Mouse (Mus musculus) hindbrain, embryonic 13.5 days (tissue): ENCODE measurements at regions not wholly inside any gene's neighbourhood (a gene's known extent, or its start where the extent isn't known, plus 50 kb on each side); places are given as distances from the start of the nearest gene placed in this dataset.
A peak's percentile ranks its signal among the peaks of the same experiment; 100 is the strongest.

Source experiments
- ATAC-seq: fragments of 200-750 bp; cut with Nextera tagmentation; 2 replicates; pipeline ENCODE4 v1.8.0; 2017; ENCODE audit warnings: moderate TSS enrichment; ENCODE audit not compliant: low FRiP score
- H3K27ac ChIP-seq: fragments of 300-500 bp; sonication (generic); 2 replicates; pipeline ENCODE4 v1.5.1; 2015; ENCODE audit warnings: inconsistent platforms, mild to moderate bottlenecking, moderate library complexity
- H3K27me3 ChIP-seq: fragments of 300-500 bp; sonication (generic); 2 replicates; pipeline ENCODE4 v1.6.1; 2015; ENCODE audit warnings: mild to moderate bottlenecking, inconsistent platforms
- H3K36me3 ChIP-seq: fragments of 300-500 bp; sonication (generic); 2 replicates; pipeline ENCODE4 v1.6.1; 2015; ENCODE audit warnings: mild to moderate bottlenecking, inconsistent platforms
- H3K4me1 ChIP-seq: fragments of 300-500 bp; sonication (generic); replicated peaks from 2 replicates; pipeline ENCODE4 v1.6.1; 2015; ENCODE audit warnings: inconsistent platforms
- H3K4me2 ChIP-seq: fragments of 300-500 bp; sonication (generic); 2 replicates; pipeline ENCODE4 v1.6.1; 2015; ENCODE audit warnings: inconsistent platforms, mild to moderate bottlenecking, moderate library complexity
- H3K4me3 ChIP-seq: fragments of 300-500 bp; sonication (generic); 2 replicates; pipeline ENCODE4 v1.5.1; 2015; ENCODE audit warnings: mild to moderate bottlenecking, inconsistent platforms
- H3K9ac ChIP-seq: fragments of 300-500 bp; sonication (generic); 2 replicates; pipeline ENCODE4 v1.6.1; 2015; ENCODE audit warnings: mild to moderate bottlenecking, inconsistent platforms
- H3K9me3 ChIP-seq: fragments of 300-500 bp; sonication (generic); 2 replicates; pipeline ENCODE4 v1.6.1; 2016; ENCODE audit warnings: inconsistent platforms
- WGBS: fragments of 180-500 bp; shearing (Covaris S2); methylation state at CpG from one replicate; pipeline ENCODE4 v1.1.7; 2015; 5-methylcytosine and 5-hydroxymethylcytosine counted together

DNA sequence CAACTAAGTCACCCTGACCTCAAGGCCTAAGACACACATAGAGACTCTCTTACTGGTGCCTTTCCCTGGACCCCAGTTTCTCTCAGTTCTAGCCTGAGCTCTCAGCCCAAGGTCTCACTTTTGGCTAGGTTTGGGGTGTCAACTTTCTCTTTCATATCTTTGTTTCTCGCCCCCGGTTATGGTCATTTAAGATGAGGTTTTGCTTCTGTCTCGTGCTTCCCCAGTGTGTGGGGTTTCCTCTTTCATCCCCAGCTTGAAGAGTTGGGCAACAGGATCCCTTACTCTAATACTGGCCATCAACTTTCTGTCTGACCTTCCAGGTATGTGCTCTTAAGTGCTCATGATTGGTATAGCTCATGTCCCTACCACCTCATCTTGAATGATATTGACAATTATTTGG, 67.5 kb downstream of the Lmo4 start:
- WGBS = 89% methylated on average over 3 of the region's 3 CpGs
- no peak overlapping the region for H3K4me3 ChIP-seq
- H3K9ac ChIP-seq = no peak overlapping the region
- no peak for ATAC-seq
- no peak overlapping the region for H3K27ac ChIP-seq
- H3K4me2 ChIP-seq = no peak overlapping the region
- no peaks in the 10 kb centered on the region for H3K36me3 ChIP-seq
- peaks cover 3% of the 10 kb centered on the region; the same call in 1 of the 2 replicates for H3K4me1 ChIP-seq
- H3K9me3 ChIP-seq = no peaks in the 10 kb centered on the region
- H3K27me3 ChIP-seq = no peaks in the 10 kb centered on the region

- Histone ChIP-seq H3K4me1 (no peaks in the 10 kb centered on the region), H3K9me3 (no peaks in the 10 kb centered on the region), H3K27me3 (no peaks in the 10 kb centered on the region), H3K36me3 (no peaks in the 10 kb centered on the region), H3K27ac (no peak overlapping the region), H3K9ac (no peak overlapping the region), H3K4me3 (no peak overlapping the region), H3K4me2 (no peak overlapping the region)
- no peak for ATAC-seq
- WGBS = 79% methylated on average over 2 of the region's 2 CpGs
Observed at GRCm38 (mm10) chr3:144136432-144136831, 68.6 kb downstream of the Lmo4 start.

GRCm38 (mm10) chr3:144135646-144136045, 69.4 kb downstream of the Lmo4 start:
- ATAC-seq = no peak
- H3K36me3 ChIP-seq = no peaks in the 10 kb centered on the region
- no peaks in the 10 kb centered on the region for H3K27me3 ChIP-seq
- no peak overlapping the region for H3K4me2 ChIP-seq
- no peak overlapping the region for H3K27ac ChIP-seq
- H3K9ac ChIP-seq = no peak overlapping the region
- no peaks in the 10 kb centered on the region for H3K4me1 ChIP-seq
- 96% methylated on average over 6 of the region's 6 CpGs for WGBS
- no peaks in the 10 kb centered on the region for H3K9me3 ChIP-seq
- no peak overlapping the region for H3K4me3 ChIP-seq

DNA sequence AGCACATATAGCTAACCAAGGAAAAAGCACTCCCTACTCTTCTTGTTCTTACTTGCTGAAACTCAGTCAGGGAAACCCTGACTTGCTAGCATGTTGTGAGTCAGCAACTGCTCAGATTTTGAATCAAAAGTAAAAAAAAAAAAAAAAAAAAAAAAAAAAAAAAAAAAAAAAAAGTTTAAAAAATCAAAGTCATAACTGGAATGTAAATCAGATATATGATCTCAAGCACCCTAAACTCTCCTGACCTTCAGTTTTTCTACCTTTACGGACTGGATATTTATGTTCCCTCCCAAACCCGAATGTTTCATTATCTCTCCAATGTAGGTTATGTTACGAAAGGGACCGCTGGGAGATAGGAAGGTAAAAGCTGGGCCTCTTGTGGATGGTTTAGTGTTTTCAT, 77.0 kb downstream of the Lmo4 start:
- 96% methylated on average over 4 of the region's 4 CpGs for WGBS
- Histone ChIP-seq H3K27me3 (no peaks in the 10 kb centered on the region), H3K9ac (no peak overlapping the region), H3K4me1 (no peaks in the 10 kb centered on the region), H3K9me3 (no peaks in the 10 kb centered on the region), H3K27ac (no peak overlapping the region), H3K4me2 (no peak overlapping the region), H3K36me3 (no peaks in the 10 kb centered on the region), H3K4me3 (no peak overlapping the region)
- no peak for ATAC-seq

DNA sequence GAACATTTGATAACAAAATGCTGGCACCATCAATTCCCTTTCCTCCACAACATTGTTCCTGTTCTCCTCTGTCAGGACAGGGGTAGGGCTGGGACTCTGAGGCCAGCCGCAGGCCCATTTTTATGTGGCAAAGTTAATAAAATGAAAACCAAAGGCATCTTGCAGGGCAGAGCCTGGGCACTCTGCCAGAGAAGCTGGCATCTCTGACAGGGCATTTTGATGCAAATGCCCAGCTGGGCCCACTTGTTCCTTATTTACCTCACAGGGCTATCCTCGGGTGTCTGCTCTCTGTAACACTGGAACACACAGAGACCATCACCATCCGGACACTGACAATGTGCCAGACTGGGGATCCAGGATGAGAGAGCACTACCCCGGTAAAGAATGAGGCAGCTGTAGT, 80.7 kb downstream of the Lmo4 start:
- Histone ChIP-seq H3K36me3 (no peaks in the 10 kb centered on the region), H3K27me3 (no peaks in the 10 kb centered on the region), H3K9me3 (no peaks in the 10 kb centered on the region), H3K9ac (no peak overlapping the region), H3K4me2 (no peak overlapping the region), H3K4me3 (no peak overlapping the region), H3K27ac (no peak overlapping the region), H3K4me1 (no peaks in the 10 kb centered on the region)
- peak; percentile 89 for ATAC-seq
- WGBS = 48% methylated on average over 4 of the region's 4 CpGs

GRCm38 (mm10) chr3:144123361-144124072, 81.5 kb downstream of the Lmo4 start:
- Histone ChIP-seq H3K4me2 (no peak overlapping the region), H3K4me3 (no peak overlapping the region), H3K27me3 (no peaks in the 10 kb centered on the region), H3K27ac (no peak overlapping the region), H3K9me3 (no peaks in the 10 kb centered on the region), H3K9ac (no peak overlapping the region), H3K36me3 (no peaks in the 10 kb centered on the region), H3K4me1 (no peaks in the 10 kb centered on the region)
- WGBS = 87% methylated on average over 6 of the region's 6 CpGs
- ATAC-seq = no peak

GRCm38 (mm10) chr3:144119076-144119475, 85.9 kb downstream of the Lmo4 start:
- WGBS = 80% methylated on average over 3 of the region's 3 CpGs
- H3K27me3 ChIP-seq = no peaks in the 10 kb centered on the region
- no peak for ATAC-seq

DNA sequence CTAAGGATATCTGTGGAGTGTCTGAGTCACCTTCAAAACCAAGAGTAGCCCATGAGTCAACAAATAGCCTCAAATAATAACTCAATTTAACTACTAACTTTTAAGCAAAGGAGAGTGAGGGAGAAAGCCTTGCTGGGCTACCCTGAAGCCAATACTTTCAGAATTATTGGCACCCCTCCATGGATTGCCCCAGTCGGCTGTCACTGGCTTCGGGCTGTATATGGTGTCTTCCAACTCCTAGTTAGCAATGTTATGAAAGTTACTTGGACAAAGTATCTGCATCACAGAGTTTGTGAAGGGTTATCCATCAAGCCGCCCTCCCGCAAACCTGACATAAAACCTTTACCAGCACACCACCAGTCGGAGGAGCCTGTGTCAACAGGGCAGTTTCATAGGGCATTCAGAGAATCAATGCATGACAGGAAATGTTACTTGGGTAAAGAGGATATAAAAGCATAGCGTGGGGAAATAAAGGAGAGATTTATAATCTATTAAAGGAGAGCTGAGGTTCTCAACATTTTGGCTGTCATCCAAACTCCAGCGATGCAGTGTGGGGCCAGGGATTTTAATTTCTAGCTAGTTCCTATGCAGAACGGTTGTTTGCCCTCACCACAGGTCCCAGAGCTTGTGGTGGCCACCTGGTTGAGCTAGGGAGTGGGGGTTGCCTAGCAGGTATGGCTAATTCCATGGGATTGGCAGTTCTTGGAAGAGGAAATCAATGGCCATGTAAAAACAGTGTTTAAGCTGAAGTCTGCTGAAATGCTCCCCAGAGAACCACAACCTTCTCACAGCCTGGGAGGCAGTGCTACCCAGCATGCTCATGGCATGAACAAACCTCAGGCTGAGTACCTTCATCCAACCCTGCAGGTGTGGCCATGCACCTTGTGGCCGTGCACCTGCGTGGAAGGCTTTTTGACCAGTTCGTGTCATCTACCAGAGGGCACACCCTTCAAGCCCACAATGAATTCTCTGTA, 91.1 kb downstream of the Lmo4 start:
- no peaks in the 10 kb centered on the region for H3K9me3 ChIP-seq
- H3K9ac ChIP-seq = no peak overlapping the region
- no peak for ATAC-seq
- no peak overlapping the region for H3K4me3 ChIP-seq
- no peak overlapping the region for H3K4me2 ChIP-seq
- WGBS = 86% methylated on average over 11 of the region's 11 CpGs
- H3K4me1 ChIP-seq = no peaks in the 10 kb centered on the region
- H3K27me3 ChIP-seq = no peaks in the 10 kb centered on the region
- no peaks in the 10 kb centered on the region for H3K36me3 ChIP-seq
- H3K27ac ChIP-seq = no peak overlapping the region

More at GRCm38 (mm10) chr3:144119076-144119475, 85.9 kb downstream of the Lmo4 start:
- Histone ChIP-seq H3K27ac (no peak overlapping the region), H3K9me3 (no peaks in the 10 kb centered on the region), H3K4me2 (no peak overlapping the region), H3K9ac (no peak overlapping the region), H3K4me1 (no peaks in the 10 kb centered on the region), H3K36me3 (no peaks in the 10 kb centered on the region), H3K4me3 (no peak overlapping the region)

GRCm38 (mm10) chr3:144110331-144111080, 94.5 kb downstream of the Lmo4 start:
- H3K4me2 ChIP-seq = no peak overlapping the region
- no peak overlapping the region for H3K9ac ChIP-seq
- no peaks in the 10 kb centered on the region for H3K27me3 ChIP-seq
- ATAC-seq = no peak
- WGBS = 80% methylated on average over 5 of the region's 5 CpGs
- H3K9me3 ChIP-seq = no peaks in the 10 kb centered on the region
- H3K27ac ChIP-seq = no peak overlapping the region
- H3K4me3 ChIP-seq = no peak overlapping the region
- peaks cover 14% of the 10 kb centered on the region for H3K4me1 ChIP-seq
- H3K36me3 ChIP-seq = no peaks in the 10 kb centered on the region

- no peak overlapping the region for H3K9ac ChIP-seq
- no peaks in the 10 kb centered on the region for H3K27me3 ChIP-seq
- no peak overlapping the region for H3K4me2 ChIP-seq
- no peak overlapping the region for H3K27ac ChIP-seq
- H3K4me1 ChIP-seq = peaks cover 14% of the 10 kb centered on the region
- 63% methylated on average over 2 of the region's 2 CpGs for WGBS
- no peaks in the 10 kb centered on the region for H3K36me3 ChIP-seq
- H3K9me3 ChIP-seq = no peaks in the 10 kb centered on the region
- H3K4me3 ChIP-seq = no peak overlapping the region
- ATAC-seq = no peak
Observed at GRCm38 (mm10) chr3:144109769-144110168, 95.3 kb downstream of the Lmo4 start.

GRCm38 (mm10) chr3:144108310-144108709, 96.7 kb downstream of the Lmo4 start:
- peak overlapping the region; percentile 6; the same call in 1 of the 2 replicates for H3K27ac ChIP-seq
- no peaks in the 10 kb centered on the region for H3K9me3 ChIP-seq
- no peaks in the 10 kb centered on the region for H3K36me3 ChIP-seq
- WGBS = 60% methylated on average over 6 of the region's 6 CpGs
- H3K9ac ChIP-seq = no peak overlapping the region
- H3K4me3 ChIP-seq = no peak overlapping the region
- H3K27me3 ChIP-seq = no peaks in the 10 kb centered on the region
- no peak overlapping the region for H3K4me2 ChIP-seq
- H3K4me1 ChIP-seq = peaks cover 14% of the 10 kb centered on the region
- no peak for ATAC-seq

DNA sequence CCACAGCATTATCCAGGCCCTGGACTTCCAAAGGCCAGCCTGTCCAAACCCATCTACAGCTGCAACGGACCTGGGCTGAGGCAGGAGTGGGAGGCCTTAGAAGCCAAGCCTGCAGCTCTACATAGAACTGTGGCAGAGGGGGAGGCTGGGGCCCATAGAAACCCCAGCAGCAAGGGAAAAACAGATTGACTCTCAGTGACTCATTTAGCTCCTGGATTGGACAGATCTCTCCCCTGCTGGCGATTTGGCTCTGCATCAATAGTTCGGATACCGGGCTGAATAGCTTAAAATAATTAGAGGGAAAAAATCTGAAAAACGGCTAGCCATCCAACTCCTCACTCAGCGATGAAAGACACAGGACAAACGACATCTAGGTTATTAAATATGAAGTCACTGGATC, 97.4 kb downstream of the Lmo4 start:
- ATAC-seq = peak; percentile 61; the same call in 1 of the 2 replicates
- 54% methylated on average over 7 of the region's 7 CpGs for WGBS
- H3K9ac ChIP-seq = no peak overlapping the region
- no peaks in the 10 kb centered on the region for H3K36me3 ChIP-seq
- H3K4me3 ChIP-seq = no peak overlapping the region
- no peak overlapping the region; the same call in 1 of the 2 replicates for H3K27ac ChIP-seq
- H3K27me3 ChIP-seq = no peaks in the 10 kb centered on the region
- peaks cover 14% of the 10 kb centered on the region for H3K4me1 ChIP-seq
- no peaks in the 10 kb centered on the region for H3K9me3 ChIP-seq
- no peak overlapping the region for H3K4me2 ChIP-seq
